Mouse (Mus musculus): Measurements from ENCODE around the gene Fbxo30. TPM values are rescaled to one million over a fixed set of nuclear protein-coding genes. Genes with fewer than 3 reads are reported as not detected.
"Not testable (repeated sequence)": the region's sequence is repeated elsewhere in the genome, so short reads cannot be mapped to it uniquely, and the experiment has no call there.

Fbxo30 gene
- polyA plus RNA-seq (2012; rRNA removed) (9.9 and 11.2 TPM in 2 replicates), polyA plus RNA-seq (2014; fragmentation: Nextera tagmentation; extraction: Ambion mirVana) (23.7 and 25.9 TPM in 2 replicates)

DNA sequence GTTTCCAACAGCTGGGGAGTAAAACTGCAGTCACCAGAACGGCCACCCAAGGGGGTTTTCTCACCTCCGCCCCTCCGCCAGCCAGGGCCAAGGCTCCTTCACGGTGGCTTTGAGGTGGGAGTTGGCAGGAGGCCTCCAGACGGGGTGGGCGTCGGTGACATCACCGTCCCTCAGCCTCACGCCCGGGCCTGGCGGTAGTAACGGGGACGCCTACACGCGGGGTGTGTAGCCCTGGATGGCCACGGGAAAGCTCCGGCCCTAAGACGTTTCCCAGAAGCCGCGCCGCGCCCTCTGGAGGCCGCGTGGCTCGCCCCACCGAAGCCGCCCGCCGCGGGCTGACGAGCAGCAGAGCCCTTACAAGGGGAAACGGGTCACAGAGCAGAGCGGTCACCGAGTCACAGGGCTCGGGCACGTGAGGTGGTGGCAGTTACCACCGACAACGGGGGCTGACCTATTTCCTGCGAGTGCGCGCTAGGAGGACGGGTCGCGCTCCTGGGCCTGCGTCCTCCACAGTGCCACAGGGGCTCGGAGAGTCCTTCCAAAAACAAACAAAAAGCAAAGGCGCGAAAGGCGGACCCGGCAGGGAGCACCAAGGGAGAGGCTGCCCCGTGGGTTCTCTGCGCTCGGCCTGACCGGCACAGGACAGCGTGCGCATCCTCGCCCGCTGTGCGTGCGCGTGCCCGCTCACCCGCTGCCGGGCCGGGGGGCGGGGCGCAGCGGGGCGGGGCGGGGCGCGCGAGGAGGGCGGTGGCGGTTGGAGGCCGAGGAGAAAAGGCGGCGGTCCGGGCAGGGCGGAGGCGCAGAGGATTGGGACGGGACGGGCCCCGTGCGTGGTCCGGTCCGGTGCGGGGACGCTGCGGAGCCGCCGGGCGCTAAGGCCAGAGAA, at the start of gene Fbxo30:
Gene Fbxo30, plus strand, starts transcription at position 753 of the 886 bp plus-strand sequence.
- TF ChIP-seq POLR2A (IDR thresholded peaks at IDR 0.05; ENCODE audit: borderline replicate concordance, extremely low read depth, insufficient read depth, insufficient read length), result peak; percentile 90; the same call in 1 of the 2 replicates
- peak within 1 kb of the TSS; percentile 98 for H3K9ac ChIP-seq (ENCODE audit: low read depth, low read length, severe bottlenecking)
- H3K27me3 ChIP-seq (ENCODE audit: control insufficient read depth, insufficient read depth, low read length), result no peaks in the 10 kb centered on the region
- under 1% methylated on average over 53 of the region's 93 CpGs for WGBS
- no peaks in the 10 kb centered on the region for H3K36me3 ChIP-seq (ENCODE audit: control insufficient read depth, insufficient read depth, low read length)
- ATAC-seq (ENCODE audit: low FRiP score, low read depth), result peak; percentile 93
- H3K4me3 ChIP-seq (replicated peaks; ENCODE audit: low read length), result peak within 1 kb of the TSS; percentile 96
- peak; percentile 86 for DNase-seq (ENCODE audit: low spot score)
- H3K27ac ChIP-seq (replicated peaks; ENCODE audit: low read depth, low read length), result peak within 1 kb of the TSS; percentile 95
- no peaks in the 10 kb centered on the region for H3K9me3 ChIP-seq (ENCODE audit: control insufficient read depth, low read length)
- H3K4me2 ChIP-seq (replicated peaks; ENCODE audit: low read depth, low read length, severe bottlenecking), result peak within 1 kb of the TSS; percentile 82
- 0 out of 2 replicates have a peak, but pooled peaks cover 3% of the 10 kb centered on the region for H3K4me1 ChIP-seq (ENCODE audit: control insufficient read depth, insufficient read depth, low read length)

DNA sequence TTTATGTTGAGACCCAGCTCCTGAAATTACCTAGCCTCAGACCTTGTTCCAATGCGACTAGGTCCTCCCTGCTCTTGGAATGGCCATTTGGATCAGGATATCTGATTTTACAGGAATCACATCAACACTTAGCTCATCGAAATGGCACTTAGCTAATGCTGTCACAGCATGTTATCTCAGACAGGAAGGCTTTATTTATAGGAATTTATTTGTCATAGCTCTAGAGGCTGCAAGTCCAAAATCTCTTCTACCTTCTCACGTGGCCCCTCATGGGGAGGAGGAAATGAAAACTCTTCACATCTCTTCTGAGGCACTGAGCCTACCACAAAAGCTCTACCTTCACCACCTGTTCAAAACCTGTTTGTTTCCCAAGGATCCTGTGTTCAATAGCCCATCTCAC, 47.9 kb upstream of the Fbxo30 start:
- no peaks in the 10 kb centered on the region for H3K9me3 ChIP-seq (ENCODE audit: control insufficient read depth, low read length)
- WGBS, result 63% methylated on average over 3 of the region's 3 CpGs

DNA sequence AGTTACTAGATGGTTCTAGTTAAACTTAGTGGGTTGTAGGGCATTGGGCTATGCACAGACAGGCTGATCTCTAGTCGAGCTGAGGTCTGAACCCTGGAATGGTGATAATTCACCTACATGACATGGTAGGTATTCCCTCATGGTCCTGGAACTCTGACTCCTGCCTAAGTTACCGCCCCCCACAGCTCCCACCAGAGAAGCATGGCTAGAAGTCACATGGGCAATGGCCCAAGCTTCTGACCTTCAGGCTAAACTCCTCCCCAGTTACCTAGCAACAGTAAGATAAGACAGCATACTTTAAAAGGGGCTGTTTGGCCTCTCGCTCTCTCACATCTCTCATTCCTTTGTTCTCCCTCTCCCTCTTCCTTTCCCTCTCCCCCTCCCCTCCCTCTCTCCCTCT, 38.1 kb upstream of the Fbxo30 start:
- WGBS, result 51% methylated on average over 3 of the region's 3 CpGs

More for the DNA sequence above, 47.9 kb upstream of the Fbxo30 start:
- H3K27ac ChIP-seq (replicated peaks; ENCODE audit: low read depth, low read length), result no peak overlapping the region
- no peaks in the 10 kb centered on the region for H3K27me3 ChIP-seq (ENCODE audit: control insufficient read depth, insufficient read depth, low read length)
- TF ChIP-seq POLR2A (IDR thresholded peaks at IDR 0.05; ENCODE audit: borderline replicate concordance, extremely low read depth, insufficient read depth, insufficient read length), result no peak
- H3K4me3 ChIP-seq (replicated peaks; ENCODE audit: low read length), result no peak overlapping the region
- H3K4me2 ChIP-seq (replicated peaks; ENCODE audit: low read depth, low read length, severe bottlenecking), result no peak overlapping the region
- no peaks in the 10 kb centered on the region for H3K36me3 ChIP-seq (ENCODE audit: control insufficient read depth, insufficient read depth, low read length)
- no peak overlapping the region for H3K9ac ChIP-seq (ENCODE audit: low read depth, low read length, severe bottlenecking)
- no peak for DNase-seq (ENCODE audit: low spot score)
- H3K4me1 ChIP-seq (ENCODE audit: control insufficient read depth, insufficient read depth, low read length), result no peaks in the 10 kb centered on the region
- no peak for ATAC-seq (ENCODE audit: low FRiP score, low read depth)

DNA sequence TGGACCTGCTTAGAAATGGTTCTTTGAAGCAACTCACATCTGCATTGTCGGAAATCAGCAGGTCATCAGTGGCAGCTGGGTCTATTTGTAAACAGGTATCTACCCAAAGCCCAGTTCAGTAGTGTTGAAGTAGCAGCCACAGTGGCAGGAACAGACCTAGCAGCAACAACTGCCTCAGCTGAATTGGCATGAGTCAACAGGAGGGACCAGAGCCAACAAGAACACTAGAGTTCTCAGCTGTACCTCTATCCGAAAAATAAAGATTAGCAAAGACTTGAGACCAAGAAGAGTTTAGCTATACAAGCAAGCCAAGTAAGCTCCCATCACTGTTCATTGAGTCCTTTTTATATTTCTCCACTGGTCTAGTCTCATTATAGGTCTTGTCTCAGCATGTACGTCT, 32.9 kb upstream of the Fbxo30 start:
- DNase-seq (ENCODE audit: low spot score), result no peak
- no peak overlapping the region for H3K27ac ChIP-seq (replicated peaks; ENCODE audit: low read depth, low read length)
- 89% methylated on average over 3 of the region's 3 CpGs for WGBS
- ATAC-seq (ENCODE audit: low FRiP score, low read depth), result no peak
- no peak overlapping the region for H3K4me3 ChIP-seq (replicated peaks; ENCODE audit: low read length)
- no peak overlapping the region for H3K9ac ChIP-seq (ENCODE audit: low read depth, low read length, severe bottlenecking)
- no peak overlapping the region for H3K4me2 ChIP-seq (replicated peaks; ENCODE audit: low read depth, low read length, severe bottlenecking)
- TF ChIP-seq POLR2A (IDR thresholded peaks at IDR 0.05; ENCODE audit: borderline replicate concordance, extremely low read depth, insufficient read depth, insufficient read length), result no peak
- H3K4me1 ChIP-seq (ENCODE audit: control insufficient read depth, insufficient read depth, low read length), result 0 out of 2 replicates have a peak, but pooled peaks cover 8% of the 10 kb centered on the region
- no peaks in the 10 kb centered on the region for H3K27me3 ChIP-seq (ENCODE audit: control insufficient read depth, insufficient read depth, low read length)
- no peaks in the 10 kb centered on the region for H3K9me3 ChIP-seq (ENCODE audit: control insufficient read depth, low read length)
- H3K36me3 ChIP-seq (ENCODE audit: control insufficient read depth, insufficient read depth, low read length), result no peaks in the 10 kb centered on the region

More for the DNA sequence above, 38.1 kb upstream of the Fbxo30 start:
- not testable (repeated sequence) for H3K36me3 ChIP-seq (ENCODE audit: control insufficient read depth, insufficient read depth, low read length); H3K4me2 ChIP-seq (replicated peaks; ENCODE audit: low read depth, low read length, severe bottlenecking); H3K4me3 ChIP-seq (replicated peaks; ENCODE audit: low read length); H3K27ac ChIP-seq (replicated peaks; ENCODE audit: low read depth, low read length); H3K9ac ChIP-seq (ENCODE audit: low read depth, low read length, severe bottlenecking); H3K9me3 ChIP-seq (ENCODE audit: control insufficient read depth, low read length); H3K4me1 ChIP-seq (ENCODE audit: control insufficient read depth, insufficient read depth, low read length); DNase-seq (ENCODE audit: low spot score); ATAC-seq (ENCODE audit: low FRiP score, low read depth); H3K27me3 ChIP-seq (ENCODE audit: control insufficient read depth, insufficient read depth, low read length)

DNA sequence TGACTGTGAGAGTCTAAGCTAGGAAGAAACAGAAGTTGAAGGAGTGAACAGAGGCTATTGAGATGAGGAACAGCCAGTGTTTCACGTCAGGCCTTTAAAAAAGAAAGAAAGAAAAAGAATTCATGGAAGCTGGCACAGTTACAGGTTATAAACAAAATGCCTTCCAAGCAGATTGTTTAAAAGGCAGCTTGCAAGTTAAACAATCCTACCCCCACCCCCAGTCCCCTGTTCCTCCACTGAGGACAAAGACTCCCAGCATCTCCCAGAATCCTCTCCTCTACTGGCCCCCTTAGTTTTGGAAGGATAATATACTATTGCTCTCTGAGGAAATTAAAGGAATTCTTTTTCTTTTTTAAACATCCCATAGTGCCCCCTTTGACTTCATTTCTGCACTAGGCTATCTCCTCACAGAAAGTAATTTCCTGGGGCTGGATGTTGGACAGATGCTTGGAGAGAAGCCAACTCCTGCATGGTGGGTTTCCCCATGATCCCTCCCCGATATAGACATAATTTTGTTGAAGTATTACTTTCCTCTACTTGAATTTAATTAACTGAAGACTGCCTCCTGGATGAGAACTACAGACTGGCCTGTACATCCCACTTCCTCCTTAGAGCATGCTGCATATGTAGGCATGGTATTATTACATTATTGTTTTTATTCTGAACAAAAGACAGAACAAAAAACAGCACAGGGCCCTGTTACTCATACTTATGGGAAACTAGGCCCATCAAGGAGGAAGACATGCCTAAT, 30.7 kb upstream of the Fbxo30 start:
- ATAC-seq (ENCODE audit: low FRiP score, low read depth) (peak; percentile 89), DNase-seq (ENCODE audit: low spot score) (peak; percentile 63)
- Histone ChIP-seq H3K4me2 (replicated peaks; ENCODE audit: low read depth, low read length, severe bottlenecking) (no peak overlapping the region), H3K9me3 (ENCODE audit: control insufficient read depth, low read length) (no peaks in the 10 kb centered on the region), H3K4me1 (ENCODE audit: control insufficient read depth, insufficient read depth, low read length) (0 out of 2 replicates have a peak, but pooled peaks cover 8% of the 10 kb centered on the region), H3K9ac (ENCODE audit: low read depth, low read length, severe bottlenecking) (no peak overlapping the region), H3K27ac (replicated peaks; ENCODE audit: low read depth, low read length) (no peak overlapping the region), H3K4me3 (replicated peaks; ENCODE audit: low read length) (no peak overlapping the region), H3K27me3 (ENCODE audit: control insufficient read depth, insufficient read depth, low read length) (no peaks in the 10 kb centered on the region), H3K36me3 (ENCODE audit: control insufficient read depth, insufficient read depth, low read length) (no peaks in the 10 kb centered on the region)
- WGBS, result 30% methylated on average over 2 of the region's 2 CpGs
- no peak for TF ChIP-seq POLR2A (IDR thresholded peaks at IDR 0.05; ENCODE audit: borderline replicate concordance, extremely low read depth, insufficient read depth, insufficient read length)

DNA sequence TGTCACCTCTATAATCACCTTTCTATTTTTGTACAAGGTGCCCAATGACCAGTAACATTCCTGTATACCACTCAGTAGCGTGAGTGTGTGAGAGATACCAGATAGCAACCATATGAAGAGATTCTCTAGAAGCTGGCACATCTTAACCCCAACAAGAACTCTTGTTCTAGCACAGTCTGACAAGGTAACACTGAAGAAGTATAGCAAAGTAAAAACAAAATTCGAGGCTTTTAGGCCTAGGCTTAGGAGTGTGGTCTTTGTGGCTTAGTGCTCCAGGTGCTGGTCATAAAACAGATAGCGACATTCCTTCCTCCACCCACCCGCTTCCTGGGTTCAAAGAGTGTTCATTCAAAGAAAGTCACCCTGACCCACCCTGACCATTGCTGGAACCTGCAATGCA, 27.5 kb upstream of the Fbxo30 start:
- not testable (repeated sequence) for H3K36me3 ChIP-seq (ENCODE audit: control insufficient read depth, insufficient read depth, low read length); H3K27me3 ChIP-seq (ENCODE audit: control insufficient read depth, insufficient read depth, low read length); ATAC-seq (ENCODE audit: low FRiP score, low read depth); DNase-seq (ENCODE audit: low spot score); H3K4me1 ChIP-seq (ENCODE audit: control insufficient read depth, insufficient read depth, low read length); H3K4me2 ChIP-seq (replicated peaks; ENCODE audit: low read depth, low read length, severe bottlenecking); H3K9me3 ChIP-seq (ENCODE audit: control insufficient read depth, low read length); H3K4me3 ChIP-seq (replicated peaks; ENCODE audit: low read length); H3K9ac ChIP-seq (ENCODE audit: low read depth, low read length, severe bottlenecking); H3K27ac ChIP-seq (replicated peaks; ENCODE audit: low read depth, low read length)
- WGBS, result 76% methylated on average over 3 of the region's 4 CpGs
